Mouse (Mus musculus) spleen, adult 2 months (tissue): ENCODE data around the gene Syt15. TPM values are rescaled to one million over a fixed set of nuclear protein-coding genes. Genes with fewer than 3 reads are reported as not detected.

Experiments used
- DNase-seq, 2 experiments: peaks; one replicate each; pipeline versions ENCODE4 v3.0.0 to v3.0.0-alpha.2; 2012 to 2021; ENCODE audit warnings: low spot score in 2 of 2, low read depth in 1 of 2
- H3K27ac ChIP-seq: fragments of 200-500 bp; 2 replicates; pipeline ENCODE4 v1.5.1; 2012; ENCODE audit warnings: low read length, inconsistent platforms; ENCODE audit not compliant: insufficient read depth
- H3K27me3 ChIP-seq: fragments of 200-500 bp; 2 replicates; pipeline ENCODE4 v1.6.1; 2012; ENCODE audit warnings: mild to moderate bottlenecking, moderate library complexity, low read length, inconsistent platforms; ENCODE audit not compliant: control insufficient read depth, insufficient read depth
- H3K36me3 ChIP-seq: fragments of 200-500 bp; 2 replicates; pipeline ENCODE4 v1.6.1; 2012; ENCODE audit warnings: mild to moderate bottlenecking, low read length, inconsistent platforms; ENCODE audit not compliant: control insufficient read depth, insufficient read depth
- H3K4me1 ChIP-seq: fragments of 200-500 bp; 2 replicates; pipeline ENCODE4 v1.6.1; 2011; ENCODE audit warnings: inconsistent platforms; ENCODE audit not compliant: control insufficient read depth, insufficient read depth, insufficient read length
- H3K4me3 ChIP-seq: fragments of 200-500 bp; 2 replicates; pipeline ENCODE4 v1.5.1; 2011; ENCODE audit warnings: mild to moderate bottlenecking, inconsistent platforms; ENCODE audit not compliant: insufficient read depth, insufficient read length; ENCODE audit errors: extremely low read depth
- CTCF ChIP-seq: fragments of 200-500 bp; IDR thresholded peaks from 2 replicates; pipeline ENCODE4 v1.5.1; 2011; ENCODE audit warnings: mild to moderate bottlenecking, inconsistent platforms; ENCODE audit not compliant: insufficient read depth, insufficient read length, insufficient replicate concordance; ENCODE audit errors: extremely low read depth
- POLR2A ChIP-seq: fragments of 200-500 bp; IDR thresholded peaks from 2 replicates; pipeline ENCODE4 v1.6.1; 2011; ENCODE audit warnings: low read depth, low read length, inconsistent platforms
- WGBS: fragments of 180-500 bp; shearing (Covaris S2); methylation state at CpG from one replicate; pipeline ENCODE4 v1.1.7; 2018; 5-methylcytosine and 5-hydroxymethylcytosine counted together
- polyA plus RNA-seq: library from polyadenylated mRNA; depleted of rRNA; stranded (reverse); fragments of >200 nt; gene quantifications from 2 replicates; pipeline ENCODE4 v1.2.3, GENCODE M21; 2012; rRNA removed

Syt15 gene
- polyA plus RNA-seq, 1 experiment = 3.9 TPM

- WGBS = 96% methylated on average over 3 of the region's 3 CpGs
- Histone ChIP-seq H3K4me3 (no peak overlapping the region), H3K27me3 (no peaks in the 10 kb centered on the region), H3K36me3 (no peaks in the 10 kb centered on the region), H3K4me1 (no peaks in the 10 kb centered on the region), H3K27ac (no peak overlapping the region)
- no peak for TF ChIP-seq POLR2A
- TF ChIP-seq CTCF = no peak
- no peak for DNase-seq
Observed at GRCm38 (mm10) chr14:34274141-34274540, 54.7 kb downstream of the Syt15 start.

- Histone ChIP-seq H3K27ac (no peak overlapping the region), H3K27me3 (no peaks in the 10 kb centered on the region), H3K36me3 (no peaks in the 10 kb centered on the region), H3K4me3 (no peak overlapping the region), H3K4me1 (no peaks in the 10 kb centered on the region)
- no peak for DNase-seq
- TF ChIP-seq POLR2A (no peak), CTCF (no peak)
- 85% methylated on average over 4 of the region's 4 CpGs for WGBS
Observed at GRCm38 (mm10) chr14:34275225-34275624, 55.8 kb downstream of the Syt15 start.

- no peaks in the 10 kb centered on the region for H3K4me1 ChIP-seq
- no peak overlapping the region for H3K4me3 ChIP-seq
- no peaks in the 10 kb centered on the region for H3K36me3 ChIP-seq
- TF ChIP-seq POLR2A (no peak), CTCF (no peak)
- DNase-seq = no peak
- H3K27me3 ChIP-seq = no peaks in the 10 kb centered on the region
- no peak overlapping the region for H3K27ac ChIP-seq
- 54% methylated on average over 4 of the region's 4 CpGs for WGBS
Observed at GRCm38 (mm10) chr14:34279726-34280125, 60.3 kb downstream of the Syt15 start.

Other genes with a start within 250 kb of the Syt15 start
- gene Zfp488, start 240.8 kb upstream of the Syt15 start, polyA plus RNA-seq = not detected in 2 replicates
- not detected in 2 replicates for gene Gm30083, start 204.4 kb upstream of the Syt15 start, polyA plus RNA-seq
- not detected in 2 replicates for gene Gm5460, start 202.8 kb upstream of the Syt15 start, polyA plus RNA-seq
- gene Antxrl, start 166.9 kb upstream of the Syt15 start, polyA plus RNA-seq = not detected in 2 replicates
- 0.26 and 0.34 TPM in 2 replicates for gene Anxa8, start 133.6 kb upstream of the Syt15 start, polyA plus RNA-seq
- not detected in 2 replicates for gene A630023A22Rik, start 116.8 kb upstream of the Syt15 start, polyA plus RNA-seq
- gene Npy4r, start 67.1 kb upstream of the Syt15 start, polyA plus RNA-seq = 0.07 and 0.08 TPM in 2 replicates
- gene Gprin2, start 17.9 kb upstream of the Syt15 start, polyA plus RNA-seq = 0.04 and 0.09 TPM in 2 replicates
- 2.4 and 3.3 TPM in 2 replicates for gene Shld2, start 90.9 kb downstream of the Syt15 start, polyA plus RNA-seq
- 47.7 and 60.1 TPM in 2 replicates for gene Glud1, start 91.1 kb downstream of the Syt15 start, polyA plus RNA-seq
- gene Fam25c, start 135.8 kb downstream of the Syt15 start, polyA plus RNA-seq = not detected in 2 replicates
- gene Sncg, start 155.2 kb downstream of the Syt15 start, polyA plus RNA-seq = 1.6 and 2.1 TPM in 2 replicates
- gene Mmrn2, start 155.9 kb downstream of the Syt15 start, polyA plus RNA-seq = 8.4 and 8.9 TPM in 2 replicates